Mouse (Mus musculus): ENCODE data around the gene Slc27a5.

- TF ChIP-seq POLR2A (IDR thresholded peaks at IDR 0.05; ENCODE audit: low read depth, low read length) (no peak), CTCF (conservative IDR thresholded peaks at IDR 0.05 in 1 of 2, IDR thresholded peaks at IDR 0.05 in 1 of 2; ENCODE audit: low read depth in 2 of 2, low read length in 2 of 2) (no peak), EP300 (IDR thresholded peaks at IDR 0.05; ENCODE audit: low read length) (no peak), USF1 (IDR thresholded peaks at IDR 0.05; ENCODE audit: low read depth, low read length) (no peak), MAZ (IDR thresholded peaks at IDR 0.05; ENCODE audit: low read depth, low read length) (no peak)
Observed at GRCm38 (mm10) chr7:12978931-12979722, 18.9 kb downstream of the Slc27a5 start.
